Mouse (Mus musculus) left cerebral cortex, postnatal 4 days (tissue): Measurements from ENCODE around the gene Slc6a5. TPM values are rescaled to one million over a fixed set of nuclear protein-coding genes. Genes with fewer than 3 reads are reported as not detected.

Experiments used
- DNase-seq: peaks from one replicate; pipeline ENCODE4 v3.0.0-alpha.2; 2022
- intact Hi-C: fragments of 180-260 bp; cut with DNase I; formaldehyde crosslinking; loops from one replicate; pipeline ENCODE4 v1.15.1; 2025
- total RNA-seq, 2 experiments: library from RNA; stranded (reverse); gene quantifications; 2 replicates each; pipeline ENCODE4 v1.2.3; 2021

The Slc6a5 gene
- not detected for total RNA-seq

- intact Hi-C loops, result no loop called here
- peak; percentile 33 for DNase-seq
Measured at GRCm38 (mm10) chr7:49909850-49910249, at the start of gene Slc6a5. Slc6a5 (plus strand) TSS chr7:49910146.

- DNase-seq, result no peak
- intact Hi-C loops, result no loop called here
Measured at GRCm38 (mm10) chr7:49861196-49861595, 48.8 kb upstream of the Slc6a5 start.

GRCm38 (mm10) chr7:49863753-49864152 lies 46.2 kb upstream of the Slc6a5 start:
- intact Hi-C loops, result no loop called here
- DNase-seq, result no peak

GRCm38 (mm10) chr7:49869656-49870055 lies 40.3 kb upstream of the Slc6a5 start:
- intact Hi-C loops, result no loop called here

GRCm38 (mm10) chr7:49870276-49870675 lies 39.7 kb upstream of the Slc6a5 start:
- DNase-seq, result no peak
- intact Hi-C loops, result no loop called here

More at GRCm38 (mm10) chr7:49869656-49870055, 40.3 kb upstream of the Slc6a5 start:
- DNase-seq, result no peak

GRCm38 (mm10) chr7:49877307-49877706 lies 32.6 kb upstream of the Slc6a5 start:
- intact Hi-C loops, result no loop called here

GRCm38 (mm10) chr7:49879051-49879450 lies 30.9 kb upstream of the Slc6a5 start:
- intact Hi-C loops, result no loop called here
- DNase-seq, result peak; percentile 31

More at GRCm38 (mm10) chr7:49877307-49877706, 32.6 kb upstream of the Slc6a5 start:
- no peak for DNase-seq

- intact Hi-C loops, result no loop called here
- no peak for DNase-seq
Measured at GRCm38 (mm10) chr7:49879998-49880707, 29.8 kb upstream of the Slc6a5 start.

GRCm38 (mm10) chr7:49882288-49882687 lies 27.7 kb upstream of the Slc6a5 start:
- peak; percentile 36 for DNase-seq
- intact Hi-C loops, result no loop called here

GRCm38 (mm10) chr7:49882694-49883389 lies 27.1 kb upstream of the Slc6a5 start:
- peak; percentile 8 for DNase-seq
- intact Hi-C loops, result no loop called here

- intact Hi-C loops, result no loop called here
- DNase-seq, result no peak
Measured at GRCm38 (mm10) chr7:49887776-49888390, 22.1 kb upstream of the Slc6a5 start.

GRCm38 (mm10) chr7:49894786-49895185 lies 15.2 kb upstream of the Slc6a5 start:
- DNase-seq, result no peak
- intact Hi-C loops, result no loop called here

GRCm38 (mm10) chr7:49895296-49895695 lies 14.7 kb upstream of the Slc6a5 start:
- intact Hi-C loops, result no loop called here
- no peak for DNase-seq

GRCm38 (mm10) chr7:49902003-49902552 lies 7.9 kb upstream of the Slc6a5 start:
- intact Hi-C loops, result no loop called here
- no peak for DNase-seq

GRCm38 (mm10) chr7:49907191-49908171 lies 2.5 kb upstream of the Slc6a5 start:
- DNase-seq, result peak; percentile 41
- intact Hi-C loops, result no loop called here

GRCm38 (mm10) chr7:49908181-49908855 lies 1.6 kb upstream of the Slc6a5 start:
- intact Hi-C loops, result no loop called here
- DNase-seq, result no peak

- intact Hi-C loops, result no loop called here
- DNase-seq, result peak; percentile 53
Measured at GRCm38 (mm10) chr7:49908990-49909411, 945 bp upstream of the Slc6a5 start.

GRCm38 (mm10) chr7:49910361-49910760 lies 415 bp downstream of the Slc6a5 start:
- intact Hi-C loops, result no loop called here
- no peak for DNase-seq

GRCm38 (mm10) chr7:49911147-49911946 lies 1.4 kb downstream of the Slc6a5 start:
- intact Hi-C loops, result no loop called here
- no peak for DNase-seq
